Mouse (Mus musculus): Measurements from ENCODE around the gene Olfr548-ps1. TPM values are rescaled to one million over a fixed set of nuclear protein-coding genes. Genes with fewer than 3 reads are reported as not detected.

Olfr548-ps1 gene
- polyA plus RNA-seq, 1 experiment from 2014 or later = not detected

Other genes with a start within 250 kb of the Olfr548-ps1 start
- 46.7 and 55.0 TPM in 2 replicates for gene Rrm1, start 99.2 kb upstream of the Olfr548-ps1 start, polyA plus RNA-seq (2015; fragmentation: Nextera tagmentation; extraction: Ambion mirVana)
- 0.48 and 0.50 TPM in 2 replicates for gene Olfr543, start 59.2 kb upstream of the Olfr548-ps1 start, polyA plus RNA-seq (2015; fragmentation: Nextera tagmentation; extraction: Ambion mirVana)
- 0.17 TPM in 1 of 2 replicates, not detected in the other for gene Olfr544, start 52.6 kb upstream of the Olfr548-ps1 start, polyA plus RNA-seq (2015; fragmentation: Nextera tagmentation; extraction: Ambion mirVana)
- gene Olfr545, start 41.3 kb upstream of the Olfr548-ps1 start, polyA plus RNA-seq (2015; fragmentation: Nextera tagmentation; extraction: Ambion mirVana) = 0.38 TPM in 1 of 2 replicates, not detected in the other
- gene Olfr547, start 6.1 kb upstream of the Olfr548-ps1 start, polyA plus RNA-seq (2015; fragmentation: Nextera tagmentation; extraction: Ambion mirVana) = not detected in 2 replicates
- gene Olfr549, start 9.0 kb downstream of the Olfr548-ps1 start, polyA plus RNA-seq (2015; fragmentation: Nextera tagmentation; extraction: Ambion mirVana) = not detected in 2 replicates
- gene Trim21, start 24.6 kb downstream of the Olfr548-ps1 start, polyA plus RNA-seq (2015; fragmentation: Nextera tagmentation; extraction: Ambion mirVana) = 0.15 and 0.36 TPM in 2 replicates
- gene Olfr550, start 30.5 kb downstream of the Olfr548-ps1 start, polyA plus RNA-seq (2015; fragmentation: Nextera tagmentation; extraction: Ambion mirVana) = not detected in 2 replicates
- not detected in 2 replicates for gene Olfr551, start 51.0 kb downstream of the Olfr548-ps1 start, polyA plus RNA-seq (2015; fragmentation: Nextera tagmentation; extraction: Ambion mirVana)
- 0.06 TPM in 1 of 2 replicates, not detected in the other for gene Olfr552, start 56.9 kb downstream of the Olfr548-ps1 start, polyA plus RNA-seq (2015; fragmentation: Nextera tagmentation; extraction: Ambion mirVana)
- not detected in 2 replicates for gene Olfr553, start 77.3 kb downstream of the Olfr548-ps1 start, polyA plus RNA-seq (2015; fragmentation: Nextera tagmentation; extraction: Ambion mirVana)
- not detected in 2 replicates for gene Olfr554, start 97.5 kb downstream of the Olfr548-ps1 start, polyA plus RNA-seq (2015; fragmentation: Nextera tagmentation; extraction: Ambion mirVana)
- gene Olfr555, start 117.9 kb downstream of the Olfr548-ps1 start, polyA plus RNA-seq (2015; fragmentation: Nextera tagmentation; extraction: Ambion mirVana) = not detected in 2 replicates
- not detected in 2 replicates for gene Olfr556, start 124.0 kb downstream of the Olfr548-ps1 start, polyA plus RNA-seq (2015; fragmentation: Nextera tagmentation; extraction: Ambion mirVana)
- gene Trim68, start 146.4 kb downstream of the Olfr548-ps1 start, polyA plus RNA-seq (2015; fragmentation: Nextera tagmentation; extraction: Ambion mirVana) = 9.3 and 12.3 TPM in 2 replicates
- gene Olfr557, start 155.0 kb downstream of the Olfr548-ps1 start, polyA plus RNA-seq (2015; fragmentation: Nextera tagmentation; extraction: Ambion mirVana) = not detected in 2 replicates
- 2.5 and 2.7 TPM in 2 replicates for gene Olfr558, start 161.3 kb downstream of the Olfr548-ps1 start, polyA plus RNA-seq (2015; fragmentation: Nextera tagmentation; extraction: Ambion mirVana)
- not detected in 2 replicates for gene Olfr33, start 178.2 kb downstream of the Olfr548-ps1 start, polyA plus RNA-seq (2015; fragmentation: Nextera tagmentation; extraction: Ambion mirVana)
- gene Olfr559, start 186.6 kb downstream of the Olfr548-ps1 start, polyA plus RNA-seq (2015; fragmentation: Nextera tagmentation; extraction: Ambion mirVana) = not detected in 2 replicates
- not detected in 2 replicates for gene Olfr560, start 218.5 kb downstream of the Olfr548-ps1 start, polyA plus RNA-seq (2015; fragmentation: Nextera tagmentation; extraction: Ambion mirVana)
- gene Olfr78, start 218.6 kb downstream of the Olfr548-ps1 start, polyA plus RNA-seq (2015; fragmentation: Nextera tagmentation; extraction: Ambion mirVana) = 0.27 and 0.44 TPM in 2 replicates
- gene Olfr561, start 230.3 kb downstream of the Olfr548-ps1 start, polyA plus RNA-seq (2015; fragmentation: Nextera tagmentation; extraction: Ambion mirVana) = 0.46 TPM in 1 of 2 replicates, not detected in the other